Mouse (Mus musculus): Measurements from ENCODE around the gene Layn. TPM values are rescaled to one million over a fixed set of nuclear protein-coding genes. Genes with fewer than 3 reads are reported as not detected.
A peak's percentile ranks its signal among the peaks of the same experiment; 100 is the strongest.

Gene Layn
- polyA plus RNA-seq, 1 experiment from 2014 or later, result 1.3 TPM

MicroRNA genes within 50 kb of the gene (microRNA counts, 519-probe panel; counts per million panel counts)
- microRNA mmu-miR-34b-3p, result 2,396 counts per million, percentile 58 among the panel's probes with 10 or more counts
- 2,430 counts per million, percentile 62 among the panel's probes with 10 or more counts for microRNA mmu-miR-34b-5p
- 3,145 counts per million, percentile 86 among the panel's probes with 10 or more counts for microRNA mmu-miR-34c

Small RNA genes within 50 kb of the gene (microRNA-seq; reads per million reads assigned to microRNA genes)
- 6.2 reads per million, percentile 20 among the genes with 10 or more reads in this experiment for gene Mir34b
- 91.1 reads per million, percentile 52 among the genes with 10 or more reads in this experiment for gene Mir34c

Other genes with a start within 250 kb of the Layn start
- 59.4 and 63.0 TPM in 2 replicates for gene Ppp2r1b, start 231.8 kb downstream of the Layn start, polyA plus RNA-seq (2015; fragmentation: Nextera tagmentation; extraction: Ambion mirVana)
- gene Sik2, start 68.0 kb downstream of the Layn start, polyA plus RNA-seq (2015; fragmentation: Nextera tagmentation; extraction: Ambion mirVana), result 8.3 and 10.8 TPM in 2 replicates
- gene Btg4, start 16.2 kb downstream of the Layn start, polyA plus RNA-seq (2015; fragmentation: Nextera tagmentation; extraction: Ambion mirVana), result not detected in 2 replicates
- not detected in 2 replicates for gene 4833427G06Rik, start 25.0 kb upstream of the Layn start, polyA plus RNA-seq (2015; fragmentation: Nextera tagmentation; extraction: Ambion mirVana)
- 0.01 TPM in 1 of 2 replicates, not detected in the other for gene Gm32742, start 88.4 kb upstream of the Layn start, polyA plus RNA-seq (2015; fragmentation: Nextera tagmentation; extraction: Ambion mirVana)
- gene Pou2af1, start 136.6 kb upstream of the Layn start, polyA plus RNA-seq (2015; fragmentation: Nextera tagmentation; extraction: Ambion mirVana), result 2.5 and 2.7 TPM in 2 replicates
- 0.07 and 0.24 TPM in 2 replicates for gene Colca2, start 201.5 kb upstream of the Layn start, polyA plus RNA-seq (2015; fragmentation: Nextera tagmentation; extraction: Ambion mirVana)

Measured in liver, embryonic 16.5 days (tissue).